Mouse (Mus musculus): Measurements from ENCODE around the gene Fen1. TPM values are rescaled to one million over a fixed set of nuclear protein-coding genes. Genes with fewer than 3 reads are reported as not detected.

The Fen1 gene
- 44.6 TPM for polyA plus RNA-seq (2017; shearing (Covaris generic))

DNA sequence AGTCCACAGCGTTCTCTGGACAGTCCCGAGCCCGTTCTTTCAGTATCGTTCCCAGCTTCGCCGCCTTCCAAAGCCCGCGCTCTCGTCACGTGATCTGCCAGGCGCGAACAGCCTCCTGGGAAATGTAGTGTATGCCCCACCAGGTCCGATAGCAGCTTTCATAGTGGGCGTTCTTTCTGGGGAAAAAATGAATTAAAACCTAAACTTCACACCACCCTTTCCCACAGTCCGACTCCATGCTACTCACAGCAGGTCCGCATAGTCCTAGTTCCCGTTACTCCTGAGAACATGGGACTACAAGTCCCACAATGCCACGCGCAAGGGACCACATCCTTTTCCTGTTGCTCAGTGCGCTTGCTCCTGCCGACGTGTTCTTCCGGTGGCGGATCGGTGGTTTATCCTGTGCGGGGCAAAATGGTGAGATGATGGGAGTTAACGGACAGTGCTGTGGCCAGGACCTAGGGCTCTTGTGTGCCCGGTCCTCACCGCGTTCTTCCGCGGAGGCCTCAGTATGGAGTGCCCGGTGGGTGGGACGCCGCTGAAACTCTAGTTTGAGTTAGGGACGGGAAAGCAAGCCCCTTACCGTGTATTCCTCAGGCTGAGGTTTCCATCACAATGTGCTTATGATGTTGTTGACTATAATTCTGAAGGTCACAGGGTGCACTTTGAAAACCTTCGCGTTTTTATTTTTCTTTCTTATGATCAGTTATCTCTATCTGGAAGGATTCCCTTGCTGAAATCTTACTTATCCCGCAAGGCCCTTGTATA, at the start of gene Fen1, which contains the start of gene Tmem258:
TSS of gene Fen1 (minus strand) at position 322 of the 768 bp plus-strand sequence.
TSS of gene Tmem258 (plus strand) at position 167 of the 768 bp plus-strand sequence.

DNA sequence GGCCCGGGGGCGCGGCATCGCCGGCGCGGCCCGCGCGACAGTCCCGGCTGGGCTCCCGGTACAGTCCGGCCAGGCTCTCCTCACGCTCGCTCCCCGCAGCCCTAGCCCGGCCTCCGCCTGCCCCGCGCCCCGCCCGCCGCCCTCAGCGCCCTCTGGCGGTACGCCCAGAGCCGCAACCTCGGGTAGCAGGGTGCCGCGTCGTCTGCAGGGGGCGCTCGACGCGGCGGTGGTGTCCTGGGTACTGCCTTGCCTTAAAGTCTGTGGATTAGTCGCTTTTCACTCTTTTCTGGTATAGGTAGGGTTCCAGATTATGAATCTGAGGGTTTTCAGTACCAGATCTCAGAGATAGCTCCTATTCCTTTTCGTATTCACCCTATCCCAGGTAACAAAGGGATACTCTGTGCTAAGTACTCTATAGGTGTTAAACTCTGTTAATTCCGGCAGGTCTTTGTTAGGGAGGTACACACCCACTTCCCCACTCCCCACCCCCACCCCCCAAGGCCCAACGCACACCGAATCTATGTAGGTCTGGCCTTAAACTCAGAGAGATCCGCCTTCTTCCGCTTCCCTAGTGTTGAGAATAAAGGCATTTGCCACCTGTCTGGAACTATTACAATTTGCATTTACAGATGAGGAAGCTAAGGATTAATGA, 36.8 kb upstream of the Fen1 start, which contains the start of gene Myrf:
TSS of gene Myrf (minus strand) at position 95 of the 652 bp plus-strand sequence.

DNA sequence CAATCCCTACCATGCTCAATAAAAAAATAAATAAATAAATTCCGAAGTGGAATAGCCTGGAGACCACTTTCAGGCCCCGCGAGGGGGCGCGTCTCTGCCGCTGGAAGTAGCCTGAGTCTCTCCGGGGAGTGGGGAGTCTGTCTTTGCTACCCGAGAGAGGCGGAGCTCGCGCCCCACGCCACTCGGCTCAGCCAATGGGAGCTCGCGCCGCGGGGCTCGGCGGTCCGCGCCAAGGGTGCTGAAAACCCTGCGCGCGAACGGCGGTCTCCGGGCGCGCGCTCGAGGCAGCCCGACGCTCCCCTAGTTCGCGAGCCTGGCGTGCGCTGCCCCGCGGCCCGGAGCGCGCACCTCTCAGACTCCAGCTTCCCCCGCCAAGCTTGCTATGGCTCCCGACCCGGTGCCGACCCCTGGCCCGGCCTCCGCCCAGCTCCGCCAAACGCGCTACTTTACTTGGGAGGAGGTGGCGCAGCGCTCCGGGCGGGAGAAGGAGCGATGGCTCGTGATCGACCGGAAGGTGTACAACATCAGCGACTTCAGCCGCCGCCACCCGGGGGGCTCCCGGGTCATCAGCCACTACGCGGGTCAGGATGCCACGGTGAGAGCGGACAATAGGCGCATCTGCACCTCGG, 21.2 kb downstream of the Fen1 start, which contains the start of gene Fads1:
TSS of gene Fads1 (plus strand) at position 219 of the 629 bp plus-strand sequence.

Other genes starting within 250 kb of the Fen1 start
- 1,523 TPM for gene Fth1, start 223.6 kb downstream of the Fen1 start, polyA plus RNA-seq (2017; shearing (Covaris generic))
- gene Best1, start 202.5 kb downstream of the Fen1 start, polyA plus RNA-seq (2017; shearing (Covaris generic)) = 0.21 TPM
- gene Rab3il1, start 202.5 kb downstream of the Fen1 start, polyA plus RNA-seq (2017; shearing (Covaris generic)) = 0.21 TPM
- gene Fads3, start 162.6 kb downstream of the Fen1 start, polyA plus RNA-seq (2017; shearing (Covaris generic)) = not detected
- 0.26 TPM for gene Fads2, start 102.4 kb downstream of the Fen1 start, polyA plus RNA-seq (2017; shearing (Covaris generic))
- 8.8 TPM for gene Fads1, start 21.3 kb downstream of the Fen1 start, polyA plus RNA-seq (2017; shearing (Covaris generic))
- 375 TPM for gene Tmem258, start 155 bp downstream of the Fen1 start, polyA plus RNA-seq (2017; shearing (Covaris generic))
- not detected for gene Myrf, start 36.6 kb upstream of the Fen1 start, polyA plus RNA-seq (2017; shearing (Covaris generic))
- gene Dagla, start 100.7 kb upstream of the Fen1 start, polyA plus RNA-seq (2017; shearing (Covaris generic)) = 0.06 TPM
- gene Syt7, start 184.9 kb upstream of the Fen1 start, polyA plus RNA-seq (2017; shearing (Covaris generic)) = not detected